In genomic region chr17:67996097-67996768, GRCm38 (mm10) we compare ENCODE assay signal across 9 mouse cellular contexts. TPM values are rescaled to one million over a fixed set of nuclear protein-coding genes. Genes with fewer than 3 reads are reported as not detected.
A peak's percentile ranks its signal among the peaks of the same experiment; 100 is the strongest.
DNase-seq lines count a peak whose midpoint lies in the region.
"Had no signal": no experiment of that assay in that cellular context is flagged by ENCODE, and none has a peak within 500 bp of the region (broad histone marks: within the 10 kb centered on the region; RNA-seq: fewer than 3 reads in every experiment).

No protein-coding gene starts in this region.

- 13% methylated on average over 14 of the region's 14 CpGs for WGBS in limb, embryonic 10.5 days

- H3K9me3 ChIP-seq in limb, embryonic 10.5 days (replicated peaks) = no peaks in the 10 kb centered on the region

- intact Hi-C loops in left cerebral cortex, postnatal 14 days (cut with DNase I) = no loop called here

- peaks cover 61% of the 10 kb centered on the region for H3K4me1 ChIP-seq in limb, embryonic 10.5 days

- H3K36me3 ChIP-seq in limb, embryonic 10.5 days = peaks cover 6% of the 10 kb centered on the region

- no peaks in the 10 kb centered on the region for H3K27me3 ChIP-seq in limb, embryonic 10.5 days (ENCODE audit: low read depth, poor library complexity, severe bottlenecking)

- H3K27ac ChIP-seq in limb, embryonic 10.5 days = peak overlapping the region; percentile 48; the same call in 1 of the 2 replicates
- H3K27ac ChIP-seq: liver, embryonic 14.5 days had no signal

- peak; percentile 56 for DNase-seq in ovary, adult 18-20 months (ENCODE audit: low spot score)
- no peak for DNase-seq in ovary, postnatal 10 days (ENCODE audit: low spot score)
- DNase-seq in fibroblast of lung, adult 2 months (ENCODE audit: low read depth) = peak; percentile 40
- no peak for DNase-seq in limb, embryonic 10.5 days (ENCODE audit: low spot score)
- no peak for DNase-seq in left cerebral cortex, postnatal 14 days (ENCODE audit: low spot score in 2 of 2)
- DNase-seq in spleen, adult 18-20 months = no peak
- DNase-seq in urinary bladder, adult 18-20 months (ENCODE audit: low spot score in 2 of 2) = no peak
- no peak for DNase-seq in T-cell, adult 2 months (ENCODE audit: low spot score)

- H3K4me3 ChIP-seq in limb, embryonic 10.5 days = peak overlapping the region; percentile 14

RNA-seq across cellular contexts. Expression of gene Arhgap28, which starts 7.7 kb away (rescaled TPM):
- polyA plus RNA-seq in limb, embryonic 10.5 days (2016; fragmentation: Nextera tagmentation; extraction: Ambion mirVana) = 52.8 and 58.2 TPM in 2 replicates
- 1 to 10 TPM in 1 of 2 experiments, under 1 TPM in 1; 0.79 to 1.7 TPM for total RNA-seq in left cerebral cortex, postnatal 14 days (2021)

Comparison
In these comparisons a context has a peak if more than half of its experiments do, and no peak if none do; other contexts are left out.
1. DNase-seq: peak in ovary, adult 18-20 months (single experiment) and fibroblast of lung, adult 2 months (single experiment); none in ovary, postnatal 10 days (single experiment), limb, embryonic 10.5 days (single experiment), left cerebral cortex, postnatal 14 days (0 of 2), spleen, adult 18-20 months (0 of 2), urinary bladder, adult 18-20 months (0 of 2) and T-cell, adult 2 months (single experiment).